In the genomic region with DNA sequence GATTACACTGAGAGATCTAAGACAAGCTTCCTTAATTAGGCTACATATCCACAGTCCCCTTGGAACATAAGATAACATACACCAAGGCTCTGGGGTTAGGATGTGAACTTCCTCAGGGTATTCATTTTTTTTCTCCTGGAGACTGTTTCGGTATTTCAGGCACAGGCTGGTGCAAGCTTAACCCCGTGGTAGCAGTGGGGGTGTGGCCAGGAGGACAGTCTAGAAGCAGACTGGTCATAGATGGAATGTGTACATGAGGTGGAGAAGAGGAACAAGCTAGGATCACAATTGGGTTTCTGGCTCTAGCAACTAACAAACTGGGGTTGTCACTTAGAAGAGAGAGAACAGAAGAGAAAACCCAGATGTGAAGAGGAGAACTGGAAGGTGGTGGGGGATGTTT, we compare ENCODE assay signal across 15 mouse cellular contexts. TPM values are rescaled to one million over a fixed set of nuclear protein-coding genes. Genes with fewer than 3 reads are reported as not detected.
DNase-seq lines count a peak whose midpoint lies in the region; ATAC-seq lines count a peak whose summit lies in the region.
"Had no signal": no experiment of that assay in that cellular context is flagged by ENCODE, and none has a peak within 500 bp of the region (broad histone marks: within the 10 kb centered on the region; RNA-seq: fewer than 3 reads in every experiment).

No protein-coding gene starts in this region.

- H3K4me3 ChIP-seq in heart, embryonic 14.5 days (ENCODE audit: control insufficient read depth in 1 of 2, insufficient read depth in 1 of 2, low read depth in 1 of 2, low read length in 2 of 2): no peak overlapping the region
- no peak overlapping the region for H3K4me3 ChIP-seq in kidney, embryonic 16.5 days (ENCODE audit: low read length)
- H3K4me3 ChIP-seq in stomach, embryonic 16.5 days (replicated peaks; ENCODE audit: low read length): no peak overlapping the region
- H3K4me3 ChIP-seq: embryonic facial prominence, embryonic 15.5 days; forebrain, embryonic 13.5 days; layer of hippocampus, adult 2 months; limb, embryonic 13.5 days; midbrain, embryonic 13.5 days had no signal

- H3K27ac ChIP-seq in heart, embryonic 14.5 days (replicated peaks in 1 of 2; ENCODE audit: control insufficient read depth in 1 of 2, insufficient read depth in 1 of 2, low read depth in 2 of 2, low read length in 2 of 2): 0 out of 4 replicates have a peak overlapping the region, but pooled peaks have one; percentile 4 to 25
- H3K27ac ChIP-seq in kidney, embryonic 16.5 days (ENCODE audit: low read length): peak overlapping the region; percentile 90
- peak overlapping the region; percentile 69 for H3K27ac ChIP-seq in stomach, embryonic 16.5 days (ENCODE audit: low read length)
- H3K27ac ChIP-seq: embryonic facial prominence, embryonic 15.5 days; forebrain, embryonic 13.5 days; layer of hippocampus, adult 2 months; limb, embryonic 13.5 days; macrophage; midbrain, embryonic 13.5 days had no signal

- H3K36me3 ChIP-seq in heart, embryonic 14.5 days (ENCODE audit: control insufficient read depth, insufficient read depth, low read length): no peaks in the 10 kb centered on the region
- H3K36me3 ChIP-seq in kidney, embryonic 16.5 days (ENCODE audit: insufficient read depth, low read length): no peaks in the 10 kb centered on the region
- no peaks in the 10 kb centered on the region for H3K36me3 ChIP-seq in stomach, embryonic 16.5 days (ENCODE audit: control insufficient read depth, insufficient read depth, low read length)
- H3K36me3 ChIP-seq: embryonic facial prominence, embryonic 15.5 days; limb, embryonic 13.5 days; midbrain, embryonic 13.5 days had no signal

- no peak for DNase-seq in heart, adult 8-10 months (ENCODE audit: low spot score)
- DNase-seq in kidney, postnatal 36 days: no peak
- DNase-seq: adrenal gland, postnatal 10 days; cerebellum, adult 2 months had no signal

- no peaks in the 10 kb centered on the region for H3K9me3 ChIP-seq in heart, embryonic 14.5 days (ENCODE audit: control insufficient read depth, low read length)
- H3K9me3 ChIP-seq in kidney, embryonic 16.5 days (ENCODE audit: low read length): no peaks in the 10 kb centered on the region
- no peaks in the 10 kb centered on the region for H3K9me3 ChIP-seq in stomach, embryonic 16.5 days (replicated peaks; ENCODE audit: control insufficient read depth, low read length)
- H3K9me3 ChIP-seq: embryonic facial prominence, embryonic 15.5 days; forebrain, embryonic 13.5 days; limb, embryonic 13.5 days; midbrain, embryonic 13.5 days had no signal

- H3K27me3 ChIP-seq in heart, embryonic 14.5 days (ENCODE audit: control insufficient read depth, insufficient read depth, low read length): no peaks in the 10 kb centered on the region
- H3K27me3 ChIP-seq in kidney, embryonic 16.5 days (ENCODE audit: insufficient read depth, low read length): no peaks in the 10 kb centered on the region
- H3K27me3 ChIP-seq in stomach, embryonic 16.5 days (ENCODE audit: control insufficient read depth, insufficient read depth, low read length): no peaks in the 10 kb centered on the region
- H3K27me3 ChIP-seq: embryonic facial prominence, embryonic 15.5 days; forebrain, embryonic 13.5 days; limb, embryonic 13.5 days; midbrain, embryonic 13.5 days had no signal

- 28% methylated on average over 2 of the region's 2 CpGs for WGBS in heart, embryonic 14.5 days
- 17% methylated on average over 2 of the region's 2 CpGs for WGBS in kidney, embryonic 16.5 days
- 24% methylated on average over 2 of the region's 2 CpGs for WGBS in stomach, embryonic 16.5 days

- H3K4me1 ChIP-seq in heart, embryonic 14.5 days (ENCODE audit: control insufficient read depth in 2 of 2, insufficient read depth in 2 of 2, low read length in 2 of 2): peaks cover 0 to 9% of the 10 kb centered on the region in 2 experiments; a peak in 3 of 4 replicates
- H3K4me1 ChIP-seq in kidney, embryonic 16.5 days (ENCODE audit: insufficient read depth, low read length): peaks cover 31% of the 10 kb centered on the region
- H3K4me1 ChIP-seq in stomach, embryonic 16.5 days (ENCODE audit: control insufficient read depth, insufficient read depth, low read length): peaks cover 8% of the 10 kb centered on the region
- H3K4me1 ChIP-seq: forebrain, embryonic 13.5 days had no signal

- no peak overlapping the region for H3K4me2 ChIP-seq in heart, embryonic 14.5 days (ENCODE audit: low read length)
- no peak overlapping the region for H3K4me2 ChIP-seq in kidney, embryonic 16.5 days (replicated peaks; ENCODE audit: low read depth, low read length)
- no peak overlapping the region for H3K4me2 ChIP-seq in stomach, embryonic 16.5 days (ENCODE audit: low read depth, low read length)
- H3K4me2 ChIP-seq: embryonic facial prominence, embryonic 15.5 days; forebrain, embryonic 13.5 days; limb, embryonic 13.5 days; midbrain, embryonic 13.5 days had no signal

- no peak for ATAC-seq in heart, embryonic 14.5 days (ENCODE audit: insufficient number of reproducible peaks, insufficient read depth, low FRiP score, low read depth)
- peak; percentile 14; the same call in 1 of the 2 replicates for ATAC-seq in kidney, embryonic 16.5 days (ENCODE audit: low FRiP score, low TSS enrichment)
- peak; percentile 76 for ATAC-seq in granulocyte monocyte progenitor cell, adult 5-6 weeks (replicated peaks; ENCODE audit: poor library complexity, severe bottlenecking)
- ATAC-seq in stomach, embryonic 16.5 days (ENCODE audit: insufficient read depth, low FRiP score): no peak
- no peak for ATAC-seq in CD4-positive, CD25-positive, alpha-beta regulatory T cell, adult 4 months
- ATAC-seq: forebrain, embryonic 13.5 days; midbrain, embryonic 13.5 days had no signal

- H3K9ac ChIP-seq in heart, embryonic 14.5 days (ENCODE audit: low read length): no peak overlapping the region
- no peak overlapping the region for H3K9ac ChIP-seq in kidney, embryonic 16.5 days (replicated peaks; ENCODE audit: low read length)
- no peak overlapping the region for H3K9ac ChIP-seq in stomach, embryonic 16.5 days (ENCODE audit: low read length)
- H3K9ac ChIP-seq: embryonic facial prominence, embryonic 15.5 days; forebrain, embryonic 13.5 days; limb, embryonic 13.5 days; midbrain, embryonic 13.5 days had no signal

RNA-seq across cellular contexts. Expression of gene Sox13, which starts 47.4 kb away (rescaled TPM):
- 3.5 and 5.2 TPM in 2 replicates for polyA plus RNA-seq in heart, embryonic 14.5 days (2014; fragmentation: Nextera tagmentation; extraction: Ambion mirVana)
- total RNA-seq in heart, adult 8-10 months (2022): 10 to 100 TPM; 11.0 to 14.4 (median 13.9) TPM
- polyA plus RNA-seq in kidney, embryonic 16.5 days (2015; fragmentation: Nextera tagmentation; extraction: Ambion mirVana): 11.5 and 12.8 TPM in 2 replicates
- total RNA-seq in granulocyte monocyte progenitor cell, adult 5-6 weeks (2014; fragmentation: Nextera tagmentation): 2.9 and 4.2 TPM in 2 replicates
- total RNA-seq in granulocyte monocyte progenitor cell, adult 5-6 weeks (2017): 1.7 and 4.8 TPM in 2 replicates
- 5.2 and 5.6 TPM in 2 replicates for polyA plus RNA-seq in stomach, embryonic 16.5 days (2015; fragmentation: Nextera tagmentation; extraction: Ambion mirVana)
- polyA plus RNA-seq in CD4-positive, CD25-positive, alpha-beta regulatory T cell, adult 4 months (2017; shearing (Covaris generic)): not detected

Comparison
In these comparisons a context has a peak if more than half of its experiments do, and no peak if none do; other contexts are left out.
1. ATAC-seq: peak in kidney, embryonic 16.5 days (single experiment) and granulocyte monocyte progenitor cell, adult 5-6 weeks (single experiment); none in heart, embryonic 14.5 days (single experiment), stomach, embryonic 16.5 days (single experiment) and CD4-positive, CD25-positive, alpha-beta regulatory T cell, adult 4 months (single experiment).
2. H3K27ac ChIP-seq: peak in every context shown above with its lines; median percentile 90 in kidney, embryonic 16.5 days; 69 in stomach, embryonic 16.5 days; 14 in heart, embryonic 14.5 days.